Comparison of ENCODE assay signal across 21 mouse cellular contexts in genomic region chr1:131946462-131947215, GRCm38 (mm10). TPM values are rescaled to one million over a fixed set of nuclear protein-coding genes. Genes with fewer than 3 reads are reported as not detected.
A peak's percentile ranks its signal among the peaks of the same experiment; 100 is the strongest.
DNase-seq lines count a peak whose midpoint lies in the region; ATAC-seq and TF ChIP-seq lines count a peak whose summit lies in the region.
"Had no signal": no experiment of that assay in that cellular context is flagged by ENCODE, and none has a peak within 500 bp of the region (broad histone marks: within the 10 kb centered on the region; RNA-seq: fewer than 3 reads in every experiment).

No protein-coding gene starts in this region.

- TF ChIP-seq EP300 in liver, postnatal 0 days (IDR thresholded peaks at IDR 0.05; ENCODE audit: low read depth), result no peak
- peak in 1 of 2 experiments; percentile 72; a peak in 2 of 4 replicates for TF ChIP-seq EP300 in MEL (IDR thresholded peaks at IDR 0.05; ENCODE audit: low read depth in 1 of 2, low read length in 2 of 2)

- ATAC-seq in liver, postnatal 0 days, result no peak
- no peak for ATAC-seq in liver, embryonic 12.5 days
- no peak for ATAC-seq in stomach, embryonic 16.5 days (ENCODE audit: insufficient read depth, low FRiP score)
- no peak for ATAC-seq in monocyte, adult 5-6 weeks (replicated peaks; ENCODE audit: insufficient number of reproducible peaks, low FRiP score, low TSS enrichment, poor library complexity, severe bottlenecking)
- ATAC-seq: forebrain, embryonic 14.5 days had no signal

- H3K4me1 ChIP-seq in heart, embryonic 10.5 days, result peaks cover 25% of the 10 kb centered on the region
- H3K4me1 ChIP-seq in liver, postnatal 0 days (ENCODE audit: insufficient read depth), result peaks cover 12% of the 10 kb centered on the region
- H3K4me1 ChIP-seq in liver, embryonic 12.5 days, result peaks cover 33% of the 10 kb centered on the region
- H3K4me1 ChIP-seq in MEL (ENCODE audit: control insufficient read depth in 1 of 2, insufficient read depth in 2 of 2, low read length in 2 of 2), result peaks cover 36 to 43% of the 10 kb centered on the region in 2 experiments
- peaks cover 4% of the 10 kb centered on the region; the same call in 1 of the 2 replicates for H3K4me1 ChIP-seq in stomach, embryonic 16.5 days (ENCODE audit: control insufficient read depth, insufficient read depth, low read length)
- H3K4me1 ChIP-seq: hindbrain, embryonic 15.5 days had no signal

- WGBS in heart, embryonic 10.5 days, result 81% methylated on average over 11 of the region's 11 CpGs
- WGBS in liver, postnatal 0 days (ENCODE audit: insufficient replicate concordance), result 73% methylated on average over 11 of the region's 11 CpGs
- WGBS in liver, embryonic 12.5 days (ENCODE audit: insufficient replicate concordance), result 64% methylated on average over 11 of the region's 11 CpGs
- 81% methylated on average over 11 of the region's 11 CpGs for WGBS in stomach, embryonic 16.5 days

- intact Hi-C loops in left cerebral cortex, postnatal 4 days (cut with DNase I), result no loop called here

- H3K27ac ChIP-seq in heart, embryonic 10.5 days, result no peak overlapping the region
- peak overlapping the region; percentile 23 for H3K27ac ChIP-seq in liver, postnatal 0 days (ENCODE audit: low read depth)
- no peak overlapping the region for H3K27ac ChIP-seq in liver, embryonic 12.5 days
- H3K27ac ChIP-seq in MEL (ENCODE audit: control insufficient read depth, low read depth, low read length), result peak overlapping the region; percentile 88
- peak overlapping the region; percentile 66 for H3K27ac ChIP-seq in stomach, embryonic 16.5 days (ENCODE audit: low read length)
- H3K27ac ChIP-seq: embryonic facial prominence, embryonic 12.5 days; heart, adult 2 months; hindbrain, embryonic 12.5 days; hindbrain, embryonic 15.5 days had no signal

- no peak overlapping the region for H3K4me2 ChIP-seq in liver, postnatal 0 days (ENCODE audit: low read depth, low read length)
- H3K4me2 ChIP-seq in liver, embryonic 12.5 days, result no peak overlapping the region
- no peak overlapping the region for H3K4me2 ChIP-seq in stomach, embryonic 16.5 days (ENCODE audit: low read depth, low read length)
- H3K4me2 ChIP-seq: embryonic facial prominence, embryonic 12.5 days; embryonic facial prominence, embryonic 15.5 days; heart, embryonic 11.5 days; hindbrain, embryonic 12.5 days; hindbrain, embryonic 15.5 days had no signal

- H3K9ac ChIP-seq in liver, postnatal 0 days (replicated peaks), result no peak overlapping the region
- no peak overlapping the region for H3K9ac ChIP-seq in liver, embryonic 12.5 days
- peak overlapping the region; percentile 44 for H3K9ac ChIP-seq in MEL (ENCODE audit: control insufficient read depth, low read depth, low read length, poor library complexity, severe bottlenecking)
- no peak overlapping the region for H3K9ac ChIP-seq in stomach, embryonic 16.5 days (ENCODE audit: low read length)
- H3K9ac ChIP-seq: embryonic facial prominence, embryonic 12.5 days; embryonic facial prominence, embryonic 15.5 days; hindbrain, embryonic 12.5 days; hindbrain, embryonic 15.5 days had no signal

- H3K9me3 ChIP-seq in heart, embryonic 10.5 days, result no peaks in the 10 kb centered on the region
- H3K9me3 ChIP-seq in liver, postnatal 0 days (ENCODE audit: low read length), result no peaks in the 10 kb centered on the region
- no peaks in the 10 kb centered on the region for H3K9me3 ChIP-seq in liver, embryonic 12.5 days (replicated peaks)
- H3K9me3 ChIP-seq in MEL (replicated peaks; ENCODE audit: insufficient read depth, low read length), result no peaks in the 10 kb centered on the region
- no peaks in the 10 kb centered on the region for H3K9me3 ChIP-seq in stomach, embryonic 16.5 days (replicated peaks; ENCODE audit: control insufficient read depth, low read length)
- H3K9me3 ChIP-seq: embryonic facial prominence, embryonic 12.5 days; embryonic facial prominence, embryonic 15.5 days; hindbrain, embryonic 12.5 days; hindbrain, embryonic 15.5 days had no signal

- peak; percentile 62 for DNase-seq in heart, adult 11 months
- no peak for DNase-seq in heart, embryonic 10.5 days (ENCODE audit: low spot score)
- DNase-seq in liver, postnatal 0 days, result no peak
- peak; percentile 65 for DNase-seq in MEL (ENCODE audit: low read depth, low spot score)
- no peak for DNase-seq in left cerebral cortex, postnatal 4 days
- DNase-seq: adrenal gland, postnatal 10 days; cerebellum, adult 11 months; cerebellum, adult 2 months; cerebellum, adult 9-11 months; cerebellum, postnatal 25 days; gastrocnemius, postnatal 25 days; heart, adult 2 months had no signal

- no peak for TF ChIP-seq CTCF in liver, postnatal 0 days (IDR thresholded peaks at IDR 0.05; ENCODE audit: low read depth)
- no peak for TF ChIP-seq CTCF in MEL (IDR thresholded peaks at IDR 0.05 in 2 of 3, conservative IDR thresholded peaks at IDR 0.05 in 1 of 3; ENCODE audit: control insufficient read depth in 1 of 3, insufficient read depth in 1 of 3, low read depth in 2 of 3, low read length in 3 of 3, poor library complexity in 1 of 3, severe bottlenecking in 1 of 3)

- H3K27me3 ChIP-seq in heart, embryonic 10.5 days (ENCODE audit: insufficient read depth, poor library complexity, severe bottlenecking), result no peaks in the 10 kb centered on the region
- H3K27me3 ChIP-seq in liver, postnatal 0 days (ENCODE audit: insufficient read depth, low read length), result no peaks in the 10 kb centered on the region
- H3K27me3 ChIP-seq in liver, embryonic 12.5 days (replicated peaks), result no peaks in the 10 kb centered on the region; the same call in 1 of the 2 replicates
- H3K27me3 ChIP-seq in MEL (ENCODE audit: control insufficient read depth in 1 of 2, insufficient read depth in 2 of 2, low read length in 2 of 2), result no peaks in the 10 kb centered on the region
- H3K27me3 ChIP-seq in stomach, embryonic 16.5 days (ENCODE audit: control insufficient read depth, insufficient read depth, low read length), result no peaks in the 10 kb centered on the region
- H3K27me3 ChIP-seq: embryonic facial prominence, embryonic 12.5 days; embryonic facial prominence, embryonic 15.5 days; hindbrain, embryonic 12.5 days; hindbrain, embryonic 15.5 days had no signal

- no peaks in the 10 kb centered on the region for H3K36me3 ChIP-seq in heart, embryonic 10.5 days
- H3K36me3 ChIP-seq in liver, postnatal 0 days (replicated peaks; ENCODE audit: insufficient read depth, low read length), result no peaks in the 10 kb centered on the region
- no peaks in the 10 kb centered on the region for H3K36me3 ChIP-seq in liver, embryonic 12.5 days
- H3K36me3 ChIP-seq in MEL (ENCODE audit: control insufficient read depth in 1 of 2, insufficient read depth in 2 of 2, low read length in 2 of 2), result peaks cover 0 to 43% of the 10 kb centered on the region in 2 experiments; a peak in 2 of 4 replicates
- no peaks in the 10 kb centered on the region for H3K36me3 ChIP-seq in stomach, embryonic 16.5 days (ENCODE audit: control insufficient read depth, insufficient read depth, low read length)
- H3K36me3 ChIP-seq: embryonic facial prominence, embryonic 12.5 days; embryonic facial prominence, embryonic 15.5 days; hindbrain, embryonic 12.5 days; hindbrain, embryonic 15.5 days had no signal

- no peak for TF ChIP-seq RAD21 in MEL (IDR thresholded peaks at IDR 0.05; ENCODE audit: low read depth, low read length)

- no peak overlapping the region for H3K4me3 ChIP-seq in heart, embryonic 10.5 days
- no peak overlapping the region for H3K4me3 ChIP-seq in liver, postnatal 0 days (ENCODE audit: low read depth, low read length)
- H3K4me3 ChIP-seq in liver, embryonic 12.5 days, result no peak overlapping the region
- no peak overlapping the region for H3K4me3 ChIP-seq in MEL (ENCODE audit: control insufficient read depth in 1 of 2, insufficient read depth in 1 of 2, low read depth in 2 of 2, low read length in 2 of 2)
- H3K4me3 ChIP-seq in stomach, embryonic 16.5 days (replicated peaks; ENCODE audit: low read length), result no peak overlapping the region
- H3K4me3 ChIP-seq: embryonic facial prominence, embryonic 12.5 days; embryonic facial prominence, embryonic 15.5 days; heart, adult 2 months; hindbrain, embryonic 12.5 days; hindbrain, embryonic 15.5 days had no signal

- TF ChIP-seq POLR2A in MEL (IDR thresholded peaks at IDR 0.05; ENCODE audit: control insufficient read depth in 1 of 2, insufficient read depth in 1 of 2, low read depth in 1 of 2, low read length in 2 of 2, poor library complexity in 1 of 2), result no peak

- H3K79me2 ChIP-seq in MEL (ENCODE audit: control insufficient read depth, insufficient read depth, low read length, poor library complexity), result no peaks in the 10 kb centered on the region

TF ChIP-seq in MEL, 35 proteins besides CTCF, POLR2A, EP300 and RAD21 (continues in another document):
- TF ChIP-seq POLR2AphosphoS5 (IDR thresholded peaks at IDR 0.05; ENCODE audit: borderline replicate concordance, low read depth, low read length), result no peak
- no peak for TF ChIP-seq SMC3 (IDR thresholded peaks at IDR 0.05; ENCODE audit: low read depth, low read length)
- TF ChIP-seq MAX (IDR thresholded peaks at IDR 0.05; ENCODE audit: low read length), result peak; percentile 67
- TF ChIP-seq ZNF384 (IDR thresholded peaks at IDR 0.05; ENCODE audit: low read depth, low read length), result no peak
- peak; percentile 82 for TF ChIP-seq USF1 (IDR thresholded peaks at IDR 0.05; ENCODE audit: low read depth, low read length)
- no peak for TF ChIP-seq TAL1 (IDR thresholded peaks at IDR 0.05; ENCODE audit: low read length)

RNA-seq across cellular contexts. Expression of gene Slc45a3, which starts 16.1 kb away (rescaled TPM):
- 1.1 and 1.9 TPM in 2 replicates for polyA plus RNA-seq in heart, embryonic 10.5 days (2016; fragmentation: Nextera tagmentation; extraction: Ambion mirVana)
- 4.3 and 6.0 TPM in 2 replicates for polyA plus RNA-seq in liver, postnatal 0 days (2015; fragmentation: Nextera tagmentation; extraction: Ambion mirVana)
- 3.1 and 3.8 TPM in 2 replicates for polyA plus RNA-seq in liver, embryonic 12.5 days (2016; fragmentation: Nextera tagmentation; extraction: Ambion mirVana)
- 34.1 and 40.7 TPM in 2 replicates for total RNA-seq in MEL (2012; rRNA removed)
- 10 to 100 TPM in 1 of 2 experiments, not detected in 1; 15.6 TPM for polyA plus RNA-seq in MEL (2012; ENCODE audit: insufficient read depth in 1 of 2, insufficient read length in 2 of 2, low read depth in 1 of 2, low replicate concordance in 2 of 2, missing spikeins in 1 of 2)
- 10.5 and 12.1 TPM in 2 replicates for polyA plus RNA-seq in stomach, embryonic 16.5 days (2015; fragmentation: Nextera tagmentation; extraction: Ambion mirVana)
- total RNA-seq in left cerebral cortex, postnatal 4 days (2021), result 1 to 10 TPM in 1 of 2 experiments, under 1 TPM in 1; 0.91 to 1.3 TPM
- not detected in 3 replicates for total RNA-seq in monocyte, adult 5-6 weeks (2017)

RNA-seq across cellular contexts. Expression of gene Nucks1, which starts 36.3 kb away (rescaled TPM):
- 58.3 and 81.0 TPM in 2 replicates for polyA plus RNA-seq in heart, embryonic 10.5 days (2016; fragmentation: Nextera tagmentation; extraction: Ambion mirVana)
- 24.2 and 26.9 TPM in 2 replicates for polyA plus RNA-seq in liver, postnatal 0 days (2015; fragmentation: Nextera tagmentation; extraction: Ambion mirVana)
- 59.7 and 62.9 TPM in 2 replicates for polyA plus RNA-seq in liver, embryonic 12.5 days (2016; fragmentation: Nextera tagmentation; extraction: Ambion mirVana)
- total RNA-seq in MEL (2012; rRNA removed), result 113 and 121 TPM in 2 replicates
- 10 to 100 TPM; 53.7 to 84.0 TPM for polyA plus RNA-seq in MEL (2012; ENCODE audit: insufficient read depth in 1 of 2, insufficient read length in 2 of 2, low read depth in 1 of 2, low replicate concordance in 2 of 2, missing spikeins in 1 of 2)
- 57.8 and 64.1 TPM in 2 replicates for polyA plus RNA-seq in stomach, embryonic 16.5 days (2015; fragmentation: Nextera tagmentation; extraction: Ambion mirVana)
- 100 to 1,000 TPM; 224 to 229 TPM for total RNA-seq in left cerebral cortex, postnatal 4 days (2021)
- 79.3 to 93.1 TPM (median 86.9 TPM) in 3 replicates for total RNA-seq in monocyte, adult 5-6 weeks (2017)

Comparison
In these comparisons a context has a peak if more than half of its experiments do, and no peak if none do; other contexts are left out.
1. DNase-seq: peak in heart, adult 11 months (single experiment) and MEL (single experiment); none in heart, embryonic 10.5 days (single experiment), liver, postnatal 0 days (single experiment) and left cerebral cortex, postnatal 4 days (single experiment).
2. H3K27ac ChIP-seq: peak in liver, postnatal 0 days (single experiment), MEL (single experiment) and stomach, embryonic 16.5 days (single experiment); none in heart, embryonic 10.5 days (single experiment) and liver, embryonic 12.5 days (single experiment).